Comparison of ENCODE assay signal across 27 mouse cellular contexts in the genomic region with DNA sequence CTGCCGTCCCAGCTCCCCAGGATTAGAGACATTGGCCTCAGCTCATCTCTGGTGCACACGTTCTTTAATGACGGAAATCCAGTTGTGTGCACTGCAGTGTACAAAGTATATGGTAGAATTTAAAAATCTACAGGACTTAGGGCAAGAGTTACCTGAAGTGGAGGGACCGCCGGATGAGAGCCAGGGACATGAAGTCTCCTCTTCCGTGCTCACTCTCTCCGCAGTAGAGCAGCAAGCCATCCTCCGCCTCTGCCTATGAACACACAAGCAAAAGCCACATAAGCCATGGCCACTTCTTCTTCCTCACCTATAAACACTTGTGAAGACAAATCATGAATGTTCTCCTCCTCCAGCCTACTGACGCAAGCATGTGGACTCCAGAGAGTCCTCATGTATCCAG.
"Had no signal": no experiment of that assay in that cellular context is flagged by ENCODE, and none has a peak within 500 bp of the region (broad histone marks: within the 10 kb centered on the region; RNA-seq: fewer than 3 reads in every experiment).

No protein-coding gene starts in this region.

- H3K9me3 ChIP-seq: embryonic facial prominence, embryonic 15.5 days; forebrain, embryonic 13.5 days; forebrain, embryonic 15.5 days had no signal

- H3K4me1 ChIP-seq: embryonic facial prominence, embryonic 10.5 days; embryonic facial prominence, embryonic 12.5 days; embryonic facial prominence, embryonic 13.5 days; embryonic facial prominence, embryonic 15.5 days; forebrain, embryonic 10.5 days; forebrain, embryonic 12.5 days; forebrain, embryonic 13.5 days; forebrain, embryonic 15.5 days had no signal

- H3K36me3 ChIP-seq: forebrain, embryonic 10.5 days; forebrain, embryonic 12.5 days; forebrain, embryonic 15.5 days had no signal

- H3K4me2 ChIP-seq: embryonic facial prominence, embryonic 12.5 days; embryonic facial prominence, embryonic 13.5 days; embryonic facial prominence, embryonic 15.5 days; forebrain, embryonic 12.5 days; forebrain, embryonic 13.5 days; forebrain, embryonic 15.5 days had no signal

- ATAC-seq: forebrain, embryonic 13.5 days; forebrain, embryonic 14.5 days; forebrain, embryonic 15.5 days; forebrain, embryonic 16.5 days; forebrain, postnatal 0 days had no signal

- H3K4me3 ChIP-seq: embryonic facial prominence, embryonic 10.5 days; embryonic facial prominence, embryonic 12.5 days; embryonic facial prominence, embryonic 13.5 days; embryonic facial prominence, embryonic 15.5 days; erythroblast, embryonic 14.5 days; forebrain, embryonic 10.5 days; forebrain, embryonic 12.5 days; forebrain, embryonic 13.5 days; forebrain, embryonic 15.5 days; gastrocnemius, adult 2 months; heart, adult 2 months had no signal

- DNase-seq: cerebellum, adult 2 months; cerebellum, adult 8-10 months; cerebellum, adult 9-10 months; cerebellum, adult 9-11 months; cerebellum, postnatal 10 days; cerebellum, postnatal 14 days; cerebellum, postnatal 25 days; cerebellum, postnatal 36 days; embryo, embryonic 11 days; forebrain, postnatal 0 days; gastrocnemius, adult 2 months; gastrocnemius, postnatal 10 days; gastrocnemius, postnatal 14 days; gastrocnemius, postnatal 25 days; gastrocnemius, postnatal 36 days; heart, adult 2 months had no signal

- H3K27me3 ChIP-seq: embryonic facial prominence, embryonic 12.5 days; embryonic facial prominence, embryonic 13.5 days; embryonic facial prominence, embryonic 15.5 days; forebrain, embryonic 12.5 days; forebrain, embryonic 13.5 days; forebrain, embryonic 15.5 days had no signal

- H3K27ac ChIP-seq: embryonic facial prominence, embryonic 10.5 days; embryonic facial prominence, embryonic 12.5 days; embryonic facial prominence, embryonic 13.5 days; embryonic facial prominence, embryonic 15.5 days; forebrain, embryonic 10.5 days; forebrain, embryonic 12.5 days; forebrain, embryonic 13.5 days; forebrain, embryonic 15.5 days; gastrocnemius, adult 2 months; heart, adult 2 months had no signal

- H3K9ac ChIP-seq: embryonic facial prominence, embryonic 12.5 days; embryonic facial prominence, embryonic 13.5 days; embryonic facial prominence, embryonic 15.5 days; forebrain, embryonic 12.5 days; forebrain, embryonic 13.5 days; forebrain, embryonic 15.5 days; forebrain, postnatal 0 days had no signal
